Mouse (Mus musculus): ENCODE data around the gene Mup7. TPM values are rescaled to one million over a fixed set of nuclear protein-coding genes. Genes with fewer than 3 reads are reported as not detected.
"Not testable (repeated sequence)": the region's sequence is repeated elsewhere in the genome, so short reads cannot be mapped to it uniquely, and the experiment has no call there.

Mup7 gene
- not detected in 2 replicates for polyA plus RNA-seq (2014; fragmentation: Nextera tagmentation; extraction: Ambion mirVana)

- H3K27ac ChIP-seq (replicated peaks in 1 of 2; ENCODE audit: control insufficient read depth in 1 of 2, insufficient read depth in 1 of 2, low read depth in 2 of 2, low read length in 2 of 2); ATAC-seq (ENCODE audit: insufficient number of reproducible peaks, insufficient read depth, low FRiP score, low read depth); H3K9me3 ChIP-seq (ENCODE audit: control insufficient read depth, low read length); H3K27me3 ChIP-seq (ENCODE audit: control insufficient read depth, insufficient read depth, low read length); H3K4me3 ChIP-seq (ENCODE audit: control insufficient read depth in 1 of 2, insufficient read depth in 1 of 2, low read depth in 1 of 2, low read length in 2 of 2); H3K9ac ChIP-seq (ENCODE audit: low read length); H3K4me2 ChIP-seq (ENCODE audit: low read length); H3K36me3 ChIP-seq (ENCODE audit: control insufficient read depth, insufficient read depth, low read length); H3K4me1 ChIP-seq (ENCODE audit: control insufficient read depth in 2 of 2, insufficient read depth in 2 of 2, low read length in 2 of 2): not testable (repeated sequence)
- WGBS, result 78% methylated on average over 2 of the region's 2 CpGs
These were observed at the start of gene Mup7 for GRCm38 (mm10) chr4:60070375-60070774. Gene Mup7 (minus strand): TSS chr4:60070475.

GRCm38 (mm10) chr4:60079865-60080264 is 9.6 kb upstream of the Mup7 start:
- H3K9ac ChIP-seq (ENCODE audit: low read length); H3K4me2 ChIP-seq (ENCODE audit: low read length); H3K4me1 ChIP-seq (ENCODE audit: control insufficient read depth in 2 of 2, insufficient read depth in 2 of 2, low read length in 2 of 2); H3K4me3 ChIP-seq (ENCODE audit: control insufficient read depth in 1 of 2, insufficient read depth in 1 of 2, low read depth in 1 of 2, low read length in 2 of 2); H3K9me3 ChIP-seq (ENCODE audit: control insufficient read depth, low read length); H3K27ac ChIP-seq (replicated peaks in 1 of 2; ENCODE audit: control insufficient read depth in 1 of 2, insufficient read depth in 1 of 2, low read depth in 2 of 2, low read length in 2 of 2); H3K36me3 ChIP-seq (ENCODE audit: control insufficient read depth, insufficient read depth, low read length); H3K27me3 ChIP-seq (ENCODE audit: control insufficient read depth, insufficient read depth, low read length); ATAC-seq (ENCODE audit: insufficient number of reproducible peaks, insufficient read depth, low FRiP score, low read depth): not testable (repeated sequence)
- WGBS, result 56% methylated on average over 3 of the region's 3 CpGs

- not testable (repeated sequence) for H3K27me3 ChIP-seq (ENCODE audit: control insufficient read depth, insufficient read depth, low read length); H3K4me1 ChIP-seq (ENCODE audit: control insufficient read depth in 2 of 2, insufficient read depth in 2 of 2, low read length in 2 of 2); H3K4me2 ChIP-seq (ENCODE audit: low read length); H3K27ac ChIP-seq (replicated peaks in 1 of 2; ENCODE audit: control insufficient read depth in 1 of 2, insufficient read depth in 1 of 2, low read depth in 2 of 2, low read length in 2 of 2); H3K36me3 ChIP-seq (ENCODE audit: control insufficient read depth, insufficient read depth, low read length); ATAC-seq (ENCODE audit: insufficient number of reproducible peaks, insufficient read depth, low FRiP score, low read depth); H3K9ac ChIP-seq (ENCODE audit: low read length); H3K9me3 ChIP-seq (ENCODE audit: control insufficient read depth, low read length); H3K4me3 ChIP-seq (ENCODE audit: control insufficient read depth in 1 of 2, insufficient read depth in 1 of 2, low read depth in 1 of 2, low read length in 2 of 2)
- 59% methylated on average over 12 of the region's 13 CpGs for WGBS
These were observed 40.8 kb downstream of the Mup7 start for GRCm38 (mm10) chr4:60029334-60030111.

GRCm38 (mm10) chr4:60020141-60020540 is 50.1 kb downstream of the Mup7 start:
- 90% methylated on average over 7 of the region's 7 CpGs for WGBS
- H3K4me3 ChIP-seq (ENCODE audit: control insufficient read depth in 1 of 2, insufficient read depth in 1 of 2, low read depth in 1 of 2, low read length in 2 of 2); H3K9ac ChIP-seq (ENCODE audit: low read length); H3K9me3 ChIP-seq (ENCODE audit: control insufficient read depth, low read length); H3K27ac ChIP-seq (replicated peaks in 1 of 2; ENCODE audit: control insufficient read depth in 1 of 2, insufficient read depth in 1 of 2, low read depth in 2 of 2, low read length in 2 of 2); H3K36me3 ChIP-seq (ENCODE audit: control insufficient read depth, insufficient read depth, low read length); H3K4me1 ChIP-seq (ENCODE audit: control insufficient read depth in 2 of 2, insufficient read depth in 2 of 2, low read length in 2 of 2); ATAC-seq (ENCODE audit: insufficient number of reproducible peaks, insufficient read depth, low FRiP score, low read depth); H3K4me2 ChIP-seq (ENCODE audit: low read length); H3K27me3 ChIP-seq (ENCODE audit: control insufficient read depth, insufficient read depth, low read length): not testable (repeated sequence)

Other genes with a start within 250 kb of the Mup7 start
- 0.11 and 0.18 TPM in 2 replicates for gene Slc46a2, start 155.4 kb downstream of the Mup7 start, polyA plus RNA-seq (2014; fragmentation: Nextera tagmentation; extraction: Ambion mirVana)
- not detected in 2 replicates for gene Mup4, start 109.8 kb downstream of the Mup7 start, polyA plus RNA-seq (2014; fragmentation: Nextera tagmentation; extraction: Ambion mirVana)
- not detected in 2 replicates for gene Mup6, start 106.2 kb downstream of the Mup7 start, polyA plus RNA-seq (2014; fragmentation: Nextera tagmentation; extraction: Ambion mirVana)
- not detected in 2 replicates for gene Mup2, start 83.8 kb upstream of the Mup7 start, polyA plus RNA-seq (2014; fragmentation: Nextera tagmentation; extraction: Ambion mirVana)
- not detected in 2 replicates for gene Mup8, start 152.1 kb upstream of the Mup7 start, polyA plus RNA-seq (2014; fragmentation: Nextera tagmentation; extraction: Ambion mirVana)